Mouse (Mus musculus): ENCODE measurements around the gene Naa30. TPM values are rescaled to one million over a fixed set of nuclear protein-coding genes. Genes with fewer than 3 reads are reported as not detected.

The Naa30 gene
- polyA plus RNA-seq, 1 experiment from 2014 or later = 13.0 TPM

DNA sequence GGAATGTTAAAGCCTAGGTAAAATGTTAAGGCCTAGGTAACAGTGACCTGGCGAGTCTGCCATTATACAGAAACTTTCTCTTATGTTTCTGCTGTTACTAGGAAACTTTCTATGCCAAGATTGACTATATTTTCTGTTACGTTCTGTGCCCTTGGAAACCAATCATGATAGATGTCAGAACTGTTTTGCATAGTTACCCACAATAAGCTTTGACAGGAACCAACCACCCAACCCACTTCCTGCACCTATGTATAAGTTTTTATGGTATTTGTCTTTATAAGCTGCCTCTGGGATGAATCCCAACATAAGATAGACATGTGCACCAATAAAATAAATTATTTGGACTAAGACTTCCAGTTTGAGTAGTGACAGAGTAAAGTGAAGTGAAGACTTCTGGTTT lies 49.7 kb downstream of the Naa30 start:
- peak; percentile 66 for DNase-seq (ENCODE audit: low spot score)

DNA sequence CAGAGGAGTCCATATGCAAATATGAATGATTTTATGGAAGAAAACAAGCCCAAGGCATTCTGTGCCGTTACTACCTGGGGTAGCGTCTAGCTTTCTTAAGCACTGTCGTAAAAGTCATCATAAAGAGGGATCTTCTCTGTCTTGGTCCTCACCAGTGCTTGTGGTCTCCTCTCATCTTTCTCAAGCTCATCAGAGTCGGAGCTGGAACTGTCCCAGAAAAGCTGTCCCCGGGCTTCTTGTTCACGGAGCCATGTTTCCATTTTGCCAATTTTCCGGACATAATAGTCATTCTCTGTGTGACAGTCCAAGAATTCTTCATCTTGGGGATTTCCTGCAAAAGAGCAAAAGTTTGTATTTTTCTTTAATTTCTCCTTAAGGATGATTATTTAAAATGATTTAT lies 54.4 kb downstream of the Naa30 start:
- no peak for DNase-seq (ENCODE audit: low spot score)

DNA sequence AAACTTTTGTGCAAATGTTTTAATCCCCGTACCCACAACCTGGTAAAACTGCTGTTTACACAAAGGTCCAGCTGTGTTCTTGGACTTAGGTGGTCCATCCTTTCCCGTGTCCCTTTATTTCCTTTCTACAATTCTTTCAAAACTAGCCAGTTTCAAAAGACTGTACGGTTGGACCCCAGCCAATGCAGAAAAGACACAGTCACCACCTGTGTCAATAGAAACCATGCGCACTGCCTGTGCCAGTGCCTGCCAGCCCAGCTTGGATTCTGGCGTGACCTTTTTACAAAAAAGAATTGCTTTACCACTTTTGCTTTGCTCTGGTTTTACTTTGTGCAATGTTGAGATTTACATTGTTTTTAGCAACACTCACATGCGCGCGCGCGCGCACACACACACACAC lies 55.0 kb downstream of the Naa30 start:
- DNase-seq (ENCODE audit: low spot score) = no peak

DNA sequence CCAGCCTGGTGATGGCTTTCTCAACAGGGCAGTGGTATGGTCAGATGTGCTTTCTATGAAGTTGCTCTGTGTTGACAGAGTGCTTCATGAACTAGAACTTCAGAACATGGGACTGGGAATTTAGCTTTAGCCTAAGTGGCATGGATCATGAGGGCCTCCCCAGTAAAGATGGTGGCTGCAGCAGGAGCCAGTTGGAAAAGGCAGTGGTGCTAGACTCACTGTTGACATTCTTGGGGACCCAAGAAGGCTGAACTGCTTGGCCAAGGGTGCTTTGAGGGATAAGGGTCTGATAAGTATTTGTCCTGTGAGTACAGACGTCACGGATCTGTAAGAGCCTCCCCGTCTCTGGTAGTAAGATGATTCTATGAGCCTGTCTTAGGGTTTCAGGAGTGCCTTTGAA lies 59.8 kb downstream of the Naa30 start:
- DNase-seq (ENCODE audit: low spot score) = no peak

DNA sequence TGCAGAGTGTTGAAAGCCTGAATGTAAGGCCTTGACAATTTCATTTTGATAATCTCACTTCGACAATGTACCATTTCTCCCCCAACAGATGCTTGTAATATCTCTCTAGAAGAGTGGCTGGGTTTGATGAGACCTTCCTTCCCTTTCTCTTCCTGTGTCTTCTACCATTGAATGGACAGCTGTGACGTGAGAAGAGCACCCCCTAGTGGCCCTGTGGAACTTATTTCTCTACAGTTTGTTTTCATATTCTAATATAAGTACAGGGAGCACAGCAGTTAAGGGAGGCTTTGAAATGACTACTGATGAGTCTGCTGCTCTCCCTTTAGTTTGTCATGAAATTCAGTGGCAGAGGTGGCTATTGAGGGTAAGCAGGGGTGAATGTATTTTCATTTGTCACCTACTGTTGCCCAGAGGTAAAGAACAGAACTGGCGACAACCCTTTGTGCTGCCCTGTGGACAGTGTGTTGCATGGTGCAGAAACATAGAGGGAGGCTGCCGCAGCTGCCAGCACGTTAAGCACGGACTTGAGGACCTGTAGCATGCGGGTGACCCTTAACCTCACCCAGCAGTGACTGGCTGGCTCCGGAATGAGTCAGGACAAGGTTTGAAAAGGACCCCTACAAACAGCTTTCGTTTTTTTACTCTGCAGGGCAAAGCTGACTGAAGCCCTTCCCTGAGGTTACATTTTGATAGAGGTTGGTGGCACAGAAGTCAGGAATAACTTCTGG lies 62.9 kb downstream of the Naa30 start:
- DNase-seq (ENCODE audit: low spot score) = peak; percentile 86

GRCm38 (mm10) chr14:49238206-49238605 lies 66.2 kb downstream of the Naa30 start:
- DNase-seq (ENCODE audit: low spot score) = peak; percentile 30

Other genes with a start within 250 kb of the Naa30 start
- 35.5 and 38.7 TPM in 2 replicates for gene Ap5m1, start 106.1 kb upstream of the Naa30 start, polyA plus RNA-seq (2015; fragmentation: Nextera tagmentation; extraction: Ambion mirVana)
- 50.0 and 52.6 TPM in 2 replicates for gene Exoc5, start 105.6 kb upstream of the Naa30 start, polyA plus RNA-seq (2015; fragmentation: Nextera tagmentation; extraction: Ambion mirVana)
- gene ccdc198, start 73.2 kb downstream of the Naa30 start, polyA plus RNA-seq (2015; fragmentation: Nextera tagmentation; extraction: Ambion mirVana) = 0.23 TPM in 1 of 2 replicates, not detected in the other